Mouse (Mus musculus): ENCODE measurements around the gene Slco1c1. TPM values are rescaled to one million over a fixed set of nuclear protein-coding genes. Genes with fewer than 3 reads are reported as not detected.

Slco1c1 gene
- polyA plus RNA-seq, 1 experiment from 2014 or later: not detected

Other genes starting within 250 kb of the Slco1c1 start
- gene Slco1b2, start 105.2 kb downstream of the Slco1c1 start, polyA plus RNA-seq (2018): not detected in 3 replicates
- not detected in 3 replicates for gene Gm5724, start 249.4 kb downstream of the Slco1c1 start, polyA plus RNA-seq (2018)

All from macrophage (primary cell).